8 mouse cellular contexts compared by ENCODE assay signal in genomic region chr2:76216146-76216545, GRCm38 (mm10).
DNase-seq lines count a peak whose midpoint lies in the region; ATAC-seq and TF ChIP-seq lines count a peak whose summit lies in the region.

No protein-coding gene starts in this region.

- TF ChIP-seq CTCF in left cerebral cortex, adult 2 months (IDR thresholded peaks at IDR 0.05), result peak; percentile 71

- intact Hi-C loops in left cerebral cortex, adult 2 months (cut with DNase I), result no loop called here
- intact Hi-C loops in left cerebral cortex, postnatal 25 days (cut with DNase I), result no loop called here

- peak; percentile 5 to 29 for DNase-seq in adrenal gland, adult (ENCODE audit: inconsistent age in 2 of 2, low spot score in 1 of 2)
- DNase-seq in adrenal gland, adult 8-10 months, result no peak
- DNase-seq in left cerebral cortex, adult 2 months (ENCODE audit: extremely low spot score in 1 of 2, low spot score in 2 of 2), result no peak
- DNase-seq in left cerebral cortex, postnatal 25 days (ENCODE audit: low spot score in 2 of 2), result no peak
- peak; percentile 10 to 26 for DNase-seq in adrenal gland, adult 18-20 months (ENCODE audit: low spot score in 2 of 2)
- DNase-seq in embryonic facial prominence, embryonic 14.5 days (ENCODE audit: low spot score), result peak; percentile 20
- peak; percentile 49 for DNase-seq in lung, postnatal 36 days
- peak; percentile 9 for DNase-seq in yolk sac, embryonic 10.5 days (ENCODE audit: low spot score)

- no peaks in the 10 kb centered on the region for H3K36me3 ChIP-seq in embryonic facial prominence, embryonic 14.5 days (ENCODE audit: control insufficient read depth, insufficient read depth, low read length)

- H3K4me2 ChIP-seq in embryonic facial prominence, embryonic 14.5 days (ENCODE audit: low read depth, low read length), result no peak overlapping the region

- no peaks in the 10 kb centered on the region for H3K4me1 ChIP-seq in embryonic facial prominence, embryonic 14.5 days (ENCODE audit: control insufficient read depth, insufficient read depth, low read length)

- WGBS in embryonic facial prominence, embryonic 14.5 days, result 67% methylated on average over 7 of the region's 7 CpGs

- no peak for ATAC-seq in embryonic facial prominence, embryonic 14.5 days (ENCODE audit: low read depth)

- H3K9me3 ChIP-seq in embryonic facial prominence, embryonic 14.5 days (ENCODE audit: control insufficient read depth, low read length), result no peaks in the 10 kb centered on the region

- no peak overlapping the region for H3K9ac ChIP-seq in embryonic facial prominence, embryonic 14.5 days (ENCODE audit: low read depth, low read length)

- no peaks in the 10 kb centered on the region for H3K27me3 ChIP-seq in embryonic facial prominence, embryonic 14.5 days (replicated peaks; ENCODE audit: control insufficient read depth, insufficient read depth, low read length)

- H3K4me3 ChIP-seq in left cerebral cortex, adult 2 months, result no peak overlapping the region
- no peak overlapping the region for H3K4me3 ChIP-seq in embryonic facial prominence, embryonic 14.5 days (ENCODE audit: low read depth, low read length)

- no peak overlapping the region for H3K27ac ChIP-seq in left cerebral cortex, adult 2 months
- H3K27ac ChIP-seq in embryonic facial prominence, embryonic 14.5 days (replicated peaks; ENCODE audit: low read depth, low read length), result no peak overlapping the region

Comparison
In these comparisons a context has a peak if more than half of its experiments do, and no peak if none do; other contexts are left out.
1. DNase-seq: peak in adrenal gland, adult (2 of 2), adrenal gland, adult 18-20 months (2 of 2), embryonic facial prominence, embryonic 14.5 days (single experiment), lung, postnatal 36 days (single experiment) and yolk sac, embryonic 10.5 days (single experiment); none in adrenal gland, adult 8-10 months (single experiment), left cerebral cortex, adult 2 months (0 of 2) and left cerebral cortex, postnatal 25 days (0 of 2).